Mouse (Mus musculus): ENCODE results near the gene Olfr739. TPM values are rescaled to one million over a fixed set of nuclear protein-coding genes. Genes with fewer than 3 reads are reported as not detected.

Olfr739 gene
- polyA plus RNA-seq (2015; fragmentation: Nextera tagmentation; extraction: Ambion mirVana): not detected in 2 replicates

GRCm38 (mm10) chr14:50418326-50418725 lies at the start of gene Olfr739:
Gene Olfr739, plus strand, starts transcription at chr14:50418626.
- Histone ChIP-seq H3K9me3 (no peaks in the 10 kb centered on the region), H3K36me3 (no peaks in the 10 kb centered on the region), H3K9ac (no peak within 1 kb of the TSS), H3K27me3 (no peaks in the 10 kb centered on the region), H3K27ac (replicated peaks) (no peak within 1 kb of the TSS), H3K4me1 (replicated peaks) (no peaks in the 10 kb centered on the region), H3K4me2 (no peak within 1 kb of the TSS), H3K4me3 (no peak within 1 kb of the TSS)
- ATAC-seq (ENCODE audit: low read depth): no peak
- 82% methylated on average over 2 of the region's 2 CpGs for WGBS

GRCm38 (mm10) chr14:50380863-50381262 lies 37.6 kb upstream of the Olfr739 start, which contains the start of gene Olfr736:
Gene Olfr736, plus strand, starts transcription at chr14:50381163.
- Histone ChIP-seq H3K4me3 (no peak within 1 kb of the TSS), H3K27me3 (no peaks in the 10 kb centered on the region), H3K9ac (no peak within 1 kb of the TSS), H3K27ac (replicated peaks) (no peak within 1 kb of the TSS), H3K36me3 (no peaks in the 10 kb centered on the region), H3K4me2 (no peak within 1 kb of the TSS), H3K9me3 (no peaks in the 10 kb centered on the region), H3K4me1 (replicated peaks) (no peaks in the 10 kb centered on the region)
- 93% methylated on average over 2 of the region's 2 CpGs for WGBS
- ATAC-seq (ENCODE audit: low read depth): no peak

GRCm38 (mm10) chr14:50407268-50407667 lies 11.2 kb upstream of the Olfr739 start, which contains the start of gene Olfr738:
Gene Olfr738, plus strand, starts transcription at chr14:50407568.
- no peak within 1 kb of the TSS for H3K27ac ChIP-seq (replicated peaks)
- no peak within 1 kb of the TSS for H3K4me2 ChIP-seq
- H3K9me3 ChIP-seq: no peaks in the 10 kb centered on the region
- ATAC-seq (ENCODE audit: low read depth): no peak
- no peaks in the 10 kb centered on the region for H3K36me3 ChIP-seq
- no peaks in the 10 kb centered on the region for H3K27me3 ChIP-seq
- H3K9ac ChIP-seq: no peak within 1 kb of the TSS
- no peaks in the 10 kb centered on the region for H3K4me1 ChIP-seq (replicated peaks)
- no peak within 1 kb of the TSS for H3K4me3 ChIP-seq
- 88% methylated on average over 1 of the region's 1 CpGs for WGBS

GRCm38 (mm10) chr14:50445245-50445644 lies 26.8 kb downstream of the Olfr739 start, which contains the start of gene Olfr740:
Gene Olfr740, plus strand, starts transcription at chr14:50445545.
- Histone ChIP-seq H3K27ac (replicated peaks) (no peak within 1 kb of the TSS), H3K27me3 (no peaks in the 10 kb centered on the region), H3K36me3 (no peaks in the 10 kb centered on the region), H3K9me3 (no peaks in the 10 kb centered on the region), H3K4me2 (no peak within 1 kb of the TSS), H3K4me3 (no peak within 1 kb of the TSS), H3K4me1 (replicated peaks) (no peaks in the 10 kb centered on the region), H3K9ac (no peak within 1 kb of the TSS)
- ATAC-seq (ENCODE audit: low read depth): no peak
- WGBS: 81% methylated on average over 3 of the region's 3 CpGs

- Histone ChIP-seq H3K36me3 (no peaks in the 10 kb centered on the region), H3K9me3 (no peaks in the 10 kb centered on the region), H3K27me3 (no peaks in the 10 kb centered on the region), H3K4me2 (no peak within 1 kb of the TSS), H3K9ac (no peak within 1 kb of the TSS), H3K4me3 (no peak within 1 kb of the TSS), H3K27ac (replicated peaks) (no peak within 1 kb of the TSS), H3K4me1 (replicated peaks) (no peaks in the 10 kb centered on the region)
- ATAC-seq (ENCODE audit: low read depth): no peak
- 66% methylated on average over 2 of the region's 2 CpGs for WGBS
Measured at GRCm38 (mm10) chr14:50472438-50472837, 54.0 kb downstream of the Olfr739 start, which contains the start of gene Olfr741. Gene Olfr741, plus strand, starts transcription at chr14:50472738.

Other genes starting within 250 kb of the Olfr739 start
- gene Olfr730, start 230.4 kb upstream of the Olfr739 start, polyA plus RNA-seq (2015; fragmentation: Nextera tagmentation; extraction: Ambion mirVana): not detected in 2 replicates
- gene Olfr731, start 176.8 kb upstream of the Olfr739 start, polyA plus RNA-seq (2015; fragmentation: Nextera tagmentation; extraction: Ambion mirVana): not detected in 2 replicates
- not detected in 2 replicates for gene Olfr732, start 134.4 kb upstream of the Olfr739 start, polyA plus RNA-seq (2015; fragmentation: Nextera tagmentation; extraction: Ambion mirVana)
- gene Olfr733, start 117.1 kb upstream of the Olfr739 start, polyA plus RNA-seq (2015; fragmentation: Nextera tagmentation; extraction: Ambion mirVana): not detected in 2 replicates
- gene Olfr734, start 91.9 kb upstream of the Olfr739 start, polyA plus RNA-seq (2015; fragmentation: Nextera tagmentation; extraction: Ambion mirVana): not detected in 2 replicates
- gene Olfr735, start 69.8 kb upstream of the Olfr739 start, polyA plus RNA-seq (2015; fragmentation: Nextera tagmentation; extraction: Ambion mirVana): not detected in 2 replicates
- not detected in 2 replicates for gene Tlr11, start 60.7 kb upstream of the Olfr739 start, polyA plus RNA-seq (2015; fragmentation: Nextera tagmentation; extraction: Ambion mirVana)
- gene Olfr736, start 37.5 kb upstream of the Olfr739 start, polyA plus RNA-seq (2015; fragmentation: Nextera tagmentation; extraction: Ambion mirVana): not detected in 2 replicates
- not detected in 2 replicates for gene Olfr738, start 11.1 kb upstream of the Olfr739 start, polyA plus RNA-seq (2015; fragmentation: Nextera tagmentation; extraction: Ambion mirVana)
- gene Olfr740, start 26.9 kb downstream of the Olfr739 start, polyA plus RNA-seq (2015; fragmentation: Nextera tagmentation; extraction: Ambion mirVana): not detected in 2 replicates
- gene Olfr741, start 54.1 kb downstream of the Olfr739 start, polyA plus RNA-seq (2015; fragmentation: Nextera tagmentation; extraction: Ambion mirVana): not detected in 2 replicates
- not detected in 2 replicates for gene Olfr742, start 85.0 kb downstream of the Olfr739 start, polyA plus RNA-seq (2015; fragmentation: Nextera tagmentation; extraction: Ambion mirVana)
- gene Olfr743, start 103.2 kb downstream of the Olfr739 start, polyA plus RNA-seq (2015; fragmentation: Nextera tagmentation; extraction: Ambion mirVana): not detected in 2 replicates
- not detected in 2 replicates for gene Olfr744, start 196.3 kb downstream of the Olfr739 start, polyA plus RNA-seq (2015; fragmentation: Nextera tagmentation; extraction: Ambion mirVana)
- not detected in 2 replicates for gene Olfr745, start 220.8 kb downstream of the Olfr739 start, polyA plus RNA-seq (2015; fragmentation: Nextera tagmentation; extraction: Ambion mirVana)
- not detected in 2 replicates for gene Olfr746, start 228.5 kb downstream of the Olfr739 start, polyA plus RNA-seq (2015; fragmentation: Nextera tagmentation; extraction: Ambion mirVana)